8 mouse cellular contexts compared by ENCODE assay signal in the genomic region with DNA sequence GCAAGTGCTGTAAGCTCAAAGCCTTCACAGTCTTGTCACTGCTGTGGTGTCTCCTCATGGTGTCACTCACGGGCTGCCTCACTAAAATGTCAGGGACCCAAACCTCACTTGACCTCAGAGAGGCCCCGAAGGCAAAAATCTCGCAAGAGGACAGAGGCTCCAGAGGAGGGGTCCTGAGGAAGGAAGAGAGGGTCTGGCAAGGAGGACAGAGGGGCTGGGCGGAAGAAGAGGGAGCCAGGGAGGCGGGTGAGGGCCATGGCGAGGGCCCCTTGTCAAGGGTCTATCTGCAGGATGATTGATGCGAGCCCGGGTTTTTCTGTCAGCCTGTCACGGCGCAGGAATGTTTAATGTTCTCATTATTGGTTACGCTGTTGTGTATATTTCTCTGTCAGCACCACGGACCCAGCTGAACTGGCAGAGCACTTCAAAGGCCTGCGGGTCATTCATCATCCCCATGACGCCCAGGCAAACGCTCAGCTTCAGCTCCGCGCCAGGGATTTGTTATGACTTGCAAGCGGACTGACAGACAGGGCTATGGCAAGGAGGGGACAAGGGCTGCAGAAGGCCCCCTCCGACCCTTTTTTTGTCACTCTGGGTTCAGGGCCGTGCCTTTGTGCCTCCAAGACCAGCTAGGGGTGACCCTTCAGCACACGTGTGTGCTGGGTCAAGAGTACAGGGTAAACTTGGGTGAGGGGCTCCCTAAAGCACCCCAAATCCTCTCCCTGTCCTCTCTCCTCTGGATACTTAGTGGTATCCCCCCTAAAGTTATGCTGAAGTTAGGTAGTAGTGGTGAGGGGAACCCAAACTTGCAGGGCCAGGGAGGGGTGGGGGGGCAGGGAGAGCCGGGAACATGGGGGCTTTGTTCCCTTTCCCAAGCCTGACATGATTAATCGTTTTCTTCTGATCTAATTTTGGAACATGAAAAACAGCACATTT. TPM values are rescaled to one million over a fixed set of nuclear protein-coding genes. Genes with fewer than 3 reads are reported as not detected.
A peak's percentile ranks its signal among the peaks of the same experiment; 100 is the strongest.
DNase-seq lines count a peak whose midpoint lies in the region; ATAC-seq lines count a peak whose summit lies in the region.

No protein-coding gene starts in this region.

- no peaks in the 10 kb centered on the region for H3K27me3 ChIP-seq in heart, embryonic 14.5 days (ENCODE audit: control insufficient read depth, insufficient read depth, low read length)
- H3K27me3 ChIP-seq in kidney, embryonic 16.5 days (ENCODE audit: insufficient read depth, low read length) = 0 out of 2 replicates have a peak, but pooled peaks cover 4% of the 10 kb centered on the region
- H3K27me3 ChIP-seq in stomach, embryonic 15.5 days (replicated peaks) = no peaks in the 10 kb centered on the region

- no peaks in the 10 kb centered on the region for H3K36me3 ChIP-seq in heart, embryonic 14.5 days (ENCODE audit: control insufficient read depth, insufficient read depth, low read length)
- no peaks in the 10 kb centered on the region for H3K36me3 ChIP-seq in kidney, embryonic 16.5 days (ENCODE audit: insufficient read depth, low read length)
- H3K36me3 ChIP-seq in stomach, embryonic 15.5 days = no peaks in the 10 kb centered on the region

- peak; percentile 88 to 95 for DNase-seq in adrenal gland, adult (ENCODE audit: inconsistent age in 2 of 2, low spot score in 1 of 2)
- peak; percentile 91 for DNase-seq in embryo, embryonic 10.5 days (ENCODE audit: low spot score)
- DNase-seq in lung, postnatal 25 days (ENCODE audit: low spot score) = peak; percentile 83
- DNase-seq in layer of hippocampus, adult 9-10 months (ENCODE audit: low spot score) = no peak
- DNase-seq in thymus, postnatal 36 days = no peak

- peak overlapping the region; percentile 38 to 71 for H3K27ac ChIP-seq in heart, embryonic 14.5 days (replicated peaks in 1 of 2; ENCODE audit: control insufficient read depth in 1 of 2, insufficient read depth in 1 of 2, low read depth in 2 of 2, low read length in 2 of 2)
- H3K27ac ChIP-seq in kidney, embryonic 16.5 days (ENCODE audit: low read length) = peak overlapping the region; percentile 86
- peak overlapping the region; percentile 94 for H3K27ac ChIP-seq in stomach, embryonic 15.5 days

- 21% methylated on average over 23 of the region's 23 CpGs for WGBS in heart, embryonic 14.5 days
- WGBS in kidney, embryonic 16.5 days = 4% methylated on average over 22 of the region's 23 CpGs
- 6% methylated on average over 23 of the region's 23 CpGs for WGBS in stomach, embryonic 15.5 days

- peak overlapping the region; percentile 19; the same call in 1 of the 2 replicates for H3K9ac ChIP-seq in heart, embryonic 14.5 days (ENCODE audit: low read length)
- H3K9ac ChIP-seq in kidney, embryonic 16.5 days (replicated peaks; ENCODE audit: low read length) = peak overlapping the region; percentile 27; the same call in 1 of the 2 replicates
- H3K9ac ChIP-seq in stomach, embryonic 15.5 days = no peak overlapping the region

- H3K9me3 ChIP-seq in heart, embryonic 14.5 days (ENCODE audit: control insufficient read depth, low read length) = no peaks in the 10 kb centered on the region
- H3K9me3 ChIP-seq in kidney, embryonic 16.5 days (ENCODE audit: low read length) = no peaks in the 10 kb centered on the region
- no peaks in the 10 kb centered on the region for H3K9me3 ChIP-seq in stomach, embryonic 15.5 days

- ATAC-seq in heart, embryonic 14.5 days (ENCODE audit: insufficient number of reproducible peaks, insufficient read depth, low FRiP score, low read depth) = no peak
- ATAC-seq in kidney, embryonic 16.5 days (ENCODE audit: low FRiP score, low TSS enrichment) = peak; percentile 90
- ATAC-seq in stomach, embryonic 15.5 days (ENCODE audit: insufficient read depth, low FRiP score, low read depth) = peak; percentile 89

- no peak overlapping the region for H3K4me3 ChIP-seq in heart, embryonic 14.5 days (ENCODE audit: control insufficient read depth in 1 of 2, insufficient read depth in 1 of 2, low read depth in 1 of 2, low read length in 2 of 2)
- peak overlapping the region; percentile 20 for H3K4me3 ChIP-seq in kidney, embryonic 16.5 days (ENCODE audit: low read length)
- H3K4me3 ChIP-seq in stomach, embryonic 15.5 days (replicated peaks) = peak overlapping the region; percentile 26

- peak overlapping the region; percentile 59 for H3K4me2 ChIP-seq in heart, embryonic 14.5 days (ENCODE audit: low read length)
- peak overlapping the region; percentile 48 for H3K4me2 ChIP-seq in kidney, embryonic 16.5 days (replicated peaks; ENCODE audit: low read depth, low read length)
- peak overlapping the region; percentile 58 for H3K4me2 ChIP-seq in stomach, embryonic 15.5 days

- H3K4me1 ChIP-seq in heart, embryonic 14.5 days (ENCODE audit: control insufficient read depth in 2 of 2, insufficient read depth in 2 of 2, low read length in 2 of 2) = peaks cover 17 to 22% of the 10 kb centered on the region in 2 experiments
- H3K4me1 ChIP-seq in kidney, embryonic 16.5 days (ENCODE audit: insufficient read depth, low read length) = peaks cover 24% of the 10 kb centered on the region
- H3K4me1 ChIP-seq in stomach, embryonic 15.5 days = peaks cover 25% of the 10 kb centered on the region

RNA-seq across cellular contexts. Expression of a gene that starts 55.1 kb away (rescaled TPM):
- 41.0 and 47.1 TPM in 2 replicates for polyA plus RNA-seq in heart, embryonic 14.5 days (2014; fragmentation: Nextera tagmentation; extraction: Ambion mirVana)
- 30.8 and 36.2 TPM in 2 replicates for polyA plus RNA-seq in kidney, embryonic 16.5 days (2015; fragmentation: Nextera tagmentation; extraction: Ambion mirVana)
- polyA plus RNA-seq in stomach, embryonic 15.5 days (2015; fragmentation: Nextera tagmentation; extraction: Ambion mirVana) = 42.2 and 48.1 TPM in 2 replicates

Comparison
In these comparisons a context has a peak if more than half of its experiments do, and no peak if none do; other contexts are left out.
1. DNase-seq: peak in adrenal gland, adult (2 of 2), embryo, embryonic 10.5 days (single experiment) and lung, postnatal 25 days (single experiment); none in layer of hippocampus, adult 9-10 months (single experiment) and thymus, postnatal 36 days (0 of 2).
2. H3K4me3 ChIP-seq: peak in kidney, embryonic 16.5 days (single experiment) and stomach, embryonic 15.5 days (single experiment); none in heart, embryonic 14.5 days (0 of 2).
3. Peak in every context shown above with its lines, with median percentiles within 50 percentile points of each other: H3K27ac ChIP-seq and H3K4me2 ChIP-seq.